Mouse (Mus musculus) hindbrain, embryonic 10.5 days (tissue): ENCODE data around the gene Trip6. TPM values are rescaled to one million over a fixed set of nuclear protein-coding genes. Genes with fewer than 3 reads are reported as not detected.

Source experiments
- DNase-seq: peaks from one replicate; pipeline ENCODE4 v3.0.0-alpha.2; 2017; ENCODE audit warnings: low spot score
- H3K27ac ChIP-seq: fragments of 300-500 bp; sonication (generic); 2 replicates; pipeline ENCODE4 v1.5.1; 2016; ENCODE audit warnings: mild to moderate bottlenecking, moderate library complexity
- H3K27me3 ChIP-seq: fragments of 300-500 bp; sonication (generic); 2 replicates; pipeline ENCODE4 v1.6.1; 2016; ENCODE audit warnings: mild to moderate bottlenecking; ENCODE audit not compliant: poor library complexity, insufficient read depth, severe bottlenecking
- H3K36me3 ChIP-seq: fragments of 300-500 bp; sonication (generic); 2 replicates; pipeline ENCODE4 v1.6.1; 2016; ENCODE audit warnings: mild to moderate bottlenecking, moderate library complexity
- H3K4me1 ChIP-seq: fragments of 300-500 bp; sonication (generic); replicated peaks from 2 replicates; pipeline ENCODE4 v1.6.1; 2016; ENCODE audit warnings: mild to moderate bottlenecking
- H3K4me3 ChIP-seq: fragments of 300-500 bp; sonication (generic); 2 replicates; pipeline ENCODE4 v1.5.1; 2016; ENCODE audit warnings: mild to moderate bottlenecking, moderate library complexity
- H3K9me3 ChIP-seq: fragments of 300-500 bp; sonication (generic); 2 replicates; pipeline ENCODE4 v1.6.1; 2016; ENCODE audit warnings: mild to moderate bottlenecking, moderate library complexity
- WGBS: fragments of 180-500 bp; shearing (Covaris S2); methylation state at CpG from one replicate; pipeline ENCODE4 v1.1.7; 2016; 5-methylcytosine and 5-hydroxymethylcytosine counted together
- polyA plus RNA-seq: library from polyadenylated mRNA; unstranded; fragments of >200 nt; fragmentation: Nextera tagmentation; extraction: Ambion mirVana; gene quantifications from 2 replicates; pipeline ENCODE4 v1.2.1, GENCODE M21; 2016

Gene Trip6
- polyA plus RNA-seq, 1 experiment from 2014 or later, result 53.9 TPM

- Histone ChIP-seq H3K4me1 (peaks cover 51% of the 10 kb centered on the region), H3K9me3 (no peaks in the 10 kb centered on the region), H3K4me3 (no peak overlapping the region), H3K27ac (no peak overlapping the region), H3K36me3 (no peaks in the 10 kb centered on the region), H3K27me3 (no peaks in the 10 kb centered on the region; the same call in 1 of the 2 replicates)
- no peak for DNase-seq
- WGBS, result 91% methylated on average over 1 of the region's 1 CpGs
These were observed 32.2 kb upstream of the Trip6 start for GRCm38 (mm10) chr5:137346388-137346787.

GRCm38 (mm10) chr5:137345821-137346220 lies 31.6 kb upstream of the Trip6 start:
- Histone ChIP-seq H3K27ac (no peak overlapping the region), H3K9me3 (no peaks in the 10 kb centered on the region), H3K36me3 (no peaks in the 10 kb centered on the region), H3K27me3 (no peaks in the 10 kb centered on the region; the same call in 1 of the 2 replicates), H3K4me3 (no peak overlapping the region), H3K4me1 (peaks cover 46% of the 10 kb centered on the region)
- 30% methylated on average over 9 of the region's 9 CpGs for WGBS
- DNase-seq, result no peak

GRCm38 (mm10) chr5:137343869-137344268 lies 29.7 kb upstream of the Trip6 start:
- H3K36me3 ChIP-seq, result no peaks in the 10 kb centered on the region

GRCm38 (mm10) chr5:137343412-137343811 lies 29.2 kb upstream of the Trip6 start:
- no peaks in the 10 kb centered on the region for H3K36me3 ChIP-seq
- WGBS, result 92% methylated on average over 5 of the region's 5 CpGs
- no peak for DNase-seq
- peaks cover 41% of the 10 kb centered on the region for H3K4me1 ChIP-seq
- H3K4me3 ChIP-seq, result no peak overlapping the region
- no peak overlapping the region for H3K27ac ChIP-seq
- H3K9me3 ChIP-seq, result no peaks in the 10 kb centered on the region
- H3K27me3 ChIP-seq, result no peaks in the 10 kb centered on the region; the same call in 1 of the 2 replicates

More at GRCm38 (mm10) chr5:137343869-137344268, 29.7 kb upstream of the Trip6 start:
- Histone ChIP-seq H3K9me3 (no peaks in the 10 kb centered on the region), H3K4me3 (no peak overlapping the region), H3K27me3 (no peaks in the 10 kb centered on the region; the same call in 1 of the 2 replicates), H3K27ac (no peak overlapping the region), H3K4me1 (peaks cover 41% of the 10 kb centered on the region)
- DNase-seq, result no peak

GRCm38 (mm10) chr5:137342407-137343012 lies 28.3 kb upstream of the Trip6 start:
- Histone ChIP-seq H3K4me3 (no peak overlapping the region), H3K27me3 (no peaks in the 10 kb centered on the region; the same call in 1 of the 2 replicates), H3K4me1 (peaks cover 41% of the 10 kb centered on the region), H3K9me3 (no peaks in the 10 kb centered on the region), H3K27ac (no peak overlapping the region), H3K36me3 (no peaks in the 10 kb centered on the region)
- no peak for DNase-seq
- WGBS, result 84% methylated on average over 7 of the region's 7 CpGs

GRCm38 (mm10) chr5:137340222-137340621 lies 26.0 kb upstream of the Trip6 start:
- Histone ChIP-seq H3K27ac (peak overlapping the region; percentile 87), H3K9me3 (no peaks in the 10 kb centered on the region), H3K36me3 (no peaks in the 10 kb centered on the region), H3K27me3 (no peaks in the 10 kb centered on the region; the same call in 1 of the 2 replicates), H3K4me1 (peaks cover 28% of the 10 kb centered on the region), H3K4me3 (peak overlapping the region; percentile 52)
- no peak for DNase-seq
- WGBS, result 73% methylated on average over 6 of the region's 6 CpGs

- Histone ChIP-seq H3K4me1 (peaks cover 28% of the 10 kb centered on the region), H3K36me3 (no peaks in the 10 kb centered on the region), H3K9me3 (no peaks in the 10 kb centered on the region), H3K27ac (peak overlapping the region; percentile 87), H3K27me3 (no peaks in the 10 kb centered on the region; the same call in 1 of the 2 replicates), H3K4me3 (peak overlapping the region; percentile 52)
- peak; percentile 34 for DNase-seq
- WGBS, result 7% methylated on average over 22 of the region's 22 CpGs
These were observed 25.2 kb upstream of the Trip6 start for GRCm38 (mm10) chr5:137339290-137339979.

- Histone ChIP-seq H3K4me1 (peaks cover 34% of the 10 kb centered on the region), H3K27me3 (no peaks in the 10 kb centered on the region; the same call in 1 of the 2 replicates), H3K4me3 (peak overlapping the region; percentile 52), H3K36me3 (no peaks in the 10 kb centered on the region), H3K27ac (peak overlapping the region; percentile 87), H3K9me3 (no peaks in the 10 kb centered on the region)
- WGBS, result 3% methylated on average over 11 of the region's 11 CpGs
- peak; percentile 50 for DNase-seq
These were observed 24.6 kb upstream of the Trip6 start for GRCm38 (mm10) chr5:137338663-137339289.

GRCm38 (mm10) chr5:137338256-137338655 lies 24.1 kb upstream of the Trip6 start:
- Histone ChIP-seq H3K27me3 (no peaks in the 10 kb centered on the region; the same call in 1 of the 2 replicates), H3K4me3 (peak overlapping the region; percentile 52), H3K9me3 (no peaks in the 10 kb centered on the region), H3K27ac (peak overlapping the region; percentile 87), H3K36me3 (no peaks in the 10 kb centered on the region), H3K4me1 (peaks cover 40% of the 10 kb centered on the region)
- peak; percentile 88 for DNase-seq
- under 1% methylated on average over 19 of the region's 19 CpGs for WGBS

- Histone ChIP-seq H3K4me1 (peaks cover 50% of the 10 kb centered on the region), H3K4me3 (no peak overlapping the region), H3K27ac (0 out of 2 replicates have a peak overlapping the region, but pooled peaks have one; percentile 87), H3K9me3 (no peaks in the 10 kb centered on the region), H3K36me3 (no peaks in the 10 kb centered on the region), H3K27me3 (no peaks in the 10 kb centered on the region; the same call in 1 of the 2 replicates)
- 57% methylated on average over 8 of the region's 8 CpGs for WGBS
- DNase-seq, result no peak
These were observed 23.0 kb upstream of the Trip6 start for GRCm38 (mm10) chr5:137337190-137337589.

- H3K27me3 ChIP-seq, result no peaks in the 10 kb centered on the region
- no peak overlapping the region for H3K4me3 ChIP-seq
- no peak overlapping the region for H3K27ac ChIP-seq
- no peaks in the 10 kb centered on the region for H3K9me3 ChIP-seq
- peaks cover 54% of the 10 kb centered on the region for H3K4me1 ChIP-seq
- H3K36me3 ChIP-seq, result no peaks in the 10 kb centered on the region
- 64% methylated on average over 6 of the region's 6 CpGs for WGBS
- DNase-seq, result no peak
These were observed 20.9 kb upstream of the Trip6 start for GRCm38 (mm10) chr5:137335066-137335465.

- Histone ChIP-seq H3K27ac (no peak overlapping the region), H3K9me3 (no peaks in the 10 kb centered on the region), H3K4me3 (no peak overlapping the region), H3K4me1 (peaks cover 46% of the 10 kb centered on the region), H3K36me3 (no peaks in the 10 kb centered on the region), H3K27me3 (no peaks in the 10 kb centered on the region)
- 61% methylated on average over 10 of the region's 10 CpGs for whole genome bisulfite sequencing
- no peak for DNase-seq
These were observed 20.1 kb upstream of the Trip6 start for GRCm38 (mm10) chr5:137334317-137334716.
